Mouse (Mus musculus) kidney, adult 2 months (tissue): ENCODE measurements around the gene Herc1. TPM values are rescaled to one million over a fixed set of nuclear protein-coding genes. Genes with fewer than 3 reads are reported as not detected.

Source experiments
- DNase-seq: peaks from one replicate; pipeline ENCODE4 v3.0.0; 2021
- H3K27ac ChIP-seq: fragments of 200-500 bp; 2 replicates; pipeline ENCODE4 v1.5.1; 2012; ENCODE audit warnings: low read depth, low read length, control low read depth, inconsistent platforms; ENCODE audit not compliant: insufficient read depth
- H3K27me3 ChIP-seq: fragments of 200-500 bp; replicated peaks from 2 replicates; pipeline ENCODE4 v1.6.1; 2012; ENCODE audit warnings: mild to moderate bottlenecking, moderate library complexity, low read length, inconsistent platforms; ENCODE audit not compliant: control insufficient read depth, insufficient read depth
- H3K36me3 ChIP-seq: fragments of 200-500 bp; 2 replicates; pipeline ENCODE4 v1.6.1; 2012; ENCODE audit warnings: mild to moderate bottlenecking, moderate library complexity, low read length, inconsistent platforms; ENCODE audit not compliant: control insufficient read depth, insufficient read depth
- H3K4me1 ChIP-seq: fragments of 200-500 bp; 2 replicates; pipeline ENCODE4 v1.6.1; 2011; ENCODE audit warnings: low read length; ENCODE audit not compliant: control insufficient read depth, insufficient read depth
- H3K4me3 ChIP-seq: fragments of 200-500 bp; 2 replicates; pipeline ENCODE4 v1.5.1; 2011; ENCODE audit warnings: mild to moderate bottlenecking, low read depth, low read length, control low read depth; ENCODE audit not compliant: insufficient read depth
- CTCF ChIP-seq: fragments of 200-500 bp; conservative IDR thresholded peaks from 2 replicates; pipeline ENCODE4 v1.5.1; 2011; ENCODE audit warnings: low read depth, mild to moderate bottlenecking, control low read depth, low read length, moderate library complexity, mixed read lengths; ENCODE audit not compliant: insufficient read depth, insufficient read length
- POLR2A ChIP-seq: fragments of 200-500 bp; IDR thresholded peaks from one replicate; pipeline ENCODE4 v1.6.1; 2011; ENCODE audit warnings: low read depth, low read length, control low read depth
- WGBS: fragments of 180-500 bp; shearing (Covaris S2); methylation state at CpG from one replicate; pipeline ENCODE4 v1.1.7; 2018; 5-methylcytosine and 5-hydroxymethylcytosine counted together
- polyA plus RNA-seq: library from polyadenylated mRNA; depleted of rRNA; stranded (reverse); fragments of >200 nt; gene quantifications from 2 replicates; pipeline ENCODE4 v1.2.3, GENCODE M21; 2012

Gene Herc1
- polyA plus RNA-seq, 1 experiment = 12.0 TPM

GRCm38 (mm10) chr9:66508890-66509399 lies 158.7 kb downstream of the Herc1 start:
- H3K27ac ChIP-seq = no peak overlapping the region
- TF ChIP-seq CTCF = no peak
- no peak for TF ChIP-seq POLR2A
- H3K4me1 ChIP-seq = peaks cover 13% of the 10 kb centered on the region
- no peak for DNase-seq
- no peaks in the 10 kb centered on the region for H3K36me3 ChIP-seq
- WGBS = 87% methylated on average over 4 of the region's 4 CpGs
- H3K27me3 ChIP-seq = no peaks in the 10 kb centered on the region
- no peak overlapping the region for H3K4me3 ChIP-seq

- H3K27ac ChIP-seq = no peak overlapping the region
- H3K4me3 ChIP-seq = no peak overlapping the region
- no peak for TF ChIP-seq CTCF
- TF ChIP-seq POLR2A = no peak
- peaks cover 18% of the 10 kb centered on the region for H3K4me1 ChIP-seq
- H3K27me3 ChIP-seq = no peaks in the 10 kb centered on the region
- no peaks in the 10 kb centered on the region for H3K36me3 ChIP-seq
- WGBS = 81% methylated on average over 7 of the region's 7 CpGs
- DNase-seq = no peak
Observed at GRCm38 (mm10) chr9:66510351-66510841, 160.1 kb downstream of the Herc1 start.

- H3K27ac ChIP-seq = no peak overlapping the region
- TF ChIP-seq CTCF = no peak
- no peak for TF ChIP-seq POLR2A
- H3K4me3 ChIP-seq = peak overlapping the region; percentile 54; the same call in 1 of the 2 replicates
- DNase-seq = no peak
- peaks cover 18% of the 10 kb centered on the region for H3K4me1 ChIP-seq
- H3K36me3 ChIP-seq = no peaks in the 10 kb centered on the region
- no peaks in the 10 kb centered on the region for H3K27me3 ChIP-seq
- WGBS = 0% methylated on average over 2 of the region's 2 CpGs
Observed at GRCm38 (mm10) chr9:66510944-66511343, 160.7 kb downstream of the Herc1 start.

- DNase-seq = peak; percentile 97
- Histone ChIP-seq H3K27me3 (no peaks in the 10 kb centered on the region), H3K27ac (peak overlapping the region; percentile 88), H3K4me1 (peaks cover 18% of the 10 kb centered on the region), H3K36me3 (no peaks in the 10 kb centered on the region), H3K4me3 (peak overlapping the region; percentile 54)
- WGBS = under 1% methylated on average over 78 of the region's 78 CpGs
- no peak for TF ChIP-seq CTCF
- peak; percentile 68 for TF ChIP-seq POLR2A
Observed at GRCm38 (mm10) chr9:66511580-66512350, 161.5 kb downstream of the Herc1 start.

GRCm38 (mm10) chr9:66512351-66512671 lies 162.1 kb downstream of the Herc1 start:
- peak; percentile 70 for TF ChIP-seq POLR2A
- TF ChIP-seq CTCF = no peak
- Histone ChIP-seq H3K27me3 (no peaks in the 10 kb centered on the region), H3K4me3 (peak overlapping the region; percentile 54), H3K4me1 (peaks cover 18% of the 10 kb centered on the region), H3K36me3 (no peaks in the 10 kb centered on the region; the same call in 1 of the 2 replicates), H3K27ac (peak overlapping the region; percentile 88)
- WGBS = 2% methylated on average over 8 of the region's 8 CpGs
- DNase-seq = peak; percentile 92

GRCm38 (mm10) chr9:66513150-66513549 lies 162.9 kb downstream of the Herc1 start:
- Histone ChIP-seq H3K4me1 (peaks cover 18% of the 10 kb centered on the region), H3K36me3 (peaks cover 2% of the 10 kb centered on the region; the same call in 1 of the 2 replicates), H3K27me3 (no peaks in the 10 kb centered on the region), H3K4me3 (no peak overlapping the region), H3K27ac (peak overlapping the region; percentile 70)
- DNase-seq = peak; percentile 22
- TF ChIP-seq CTCF (peak; percentile 35; the same call in 1 of the 2 replicates), POLR2A (no peak)

GRCm38 (mm10) chr9:66513661-66514255 lies 163.5 kb downstream of the Herc1 start:
- H3K4me3 ChIP-seq = no peak overlapping the region
- 37% methylated on average over 4 of the region's 4 CpGs for WGBS
- peak overlapping the region; percentile 70 for H3K27ac ChIP-seq
- H3K36me3 ChIP-seq = peaks cover 4% of the 10 kb centered on the region; the same call in 1 of the 2 replicates
- H3K4me1 ChIP-seq = peaks cover 18% of the 10 kb centered on the region
- TF ChIP-seq CTCF = no peak
- TF ChIP-seq POLR2A = no peak
- no peaks in the 10 kb centered on the region for H3K27me3 ChIP-seq
- peak; percentile 49 for DNase-seq
